Mouse (Mus musculus): ENCODE data around the gene Zfp689. TPM values are rescaled to one million over a fixed set of nuclear protein-coding genes. Genes with fewer than 3 reads are reported as not detected.
"Not testable (repeated sequence)": the region's sequence is repeated elsewhere in the genome, so short reads cannot be mapped to it uniquely, and the experiment has no call there.

The Zfp689 gene
- polyA plus RNA-seq, 1 experiment = 2.1 TPM

DNA sequence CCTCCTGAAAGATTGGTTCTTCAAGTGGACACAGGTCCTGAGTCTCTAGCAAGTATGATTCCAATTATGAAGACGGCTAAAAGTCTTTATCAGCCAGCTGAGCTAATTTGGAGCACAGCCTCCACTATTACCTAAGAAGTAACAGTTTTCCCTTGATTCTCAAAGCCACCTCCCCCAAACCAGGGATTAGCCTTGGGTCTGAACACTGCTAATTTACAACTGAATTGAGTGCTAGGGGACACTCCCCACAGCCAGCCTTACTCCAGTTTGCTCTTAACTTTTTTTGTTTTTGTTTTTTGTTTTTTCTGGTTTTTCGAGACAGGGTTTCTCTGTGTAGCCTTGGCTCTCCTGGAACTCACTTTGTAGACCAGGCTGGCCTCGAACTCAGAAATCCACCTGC, 16.2 kb upstream of the Zfp689 start:
- H3ac ChIP-seq (ENCODE audit: control insufficient read depth, insufficient read length) = no peak overlapping the region
- H3K79me2 ChIP-seq (ENCODE audit: control insufficient read depth, insufficient read depth) = peaks cover 26% of the 10 kb centered on the region
- H3K27me3 ChIP-seq (ENCODE audit: control insufficient read depth, insufficient read depth, insufficient read length) = no peaks in the 10 kb centered on the region
- TF ChIP-seq MYOG (IDR thresholded peaks at IDR 0.05; ENCODE audit: control insufficient read depth in 1 of 3, insufficient read depth in 1 of 3, insufficient read length in 2 of 3, low read depth in 2 of 3) = no peak
- no peak for TF ChIP-seq TCF3 (IDR thresholded peaks at IDR 0.05; ENCODE audit: insufficient read length, low read depth)
- no peak for TF ChIP-seq SRF (IDR thresholded peaks at IDR 0.05; ENCODE audit: control insufficient read depth, insufficient read length, low read depth)
- no peak for TF ChIP-seq USF1 (IDR thresholded peaks at IDR 0.05; ENCODE audit: low read depth)
- TF ChIP-seq POLR2AphosphoS2 (IDR thresholded peaks at IDR 0.05; ENCODE audit: insufficient read length, low read depth) = no peak
- no peak for TF ChIP-seq POLR2A (IDR thresholded peaks at IDR 0.05; ENCODE audit: insufficient read length, low read depth)
- TF ChIP-seq MAX (IDR thresholded peaks at IDR 0.05; ENCODE audit: low read depth) = no peak
- TF ChIP-seq MYOD1 (IDR thresholded peaks at IDR 0.05; ENCODE audit: control insufficient read depth in 1 of 3, insufficient read length in 2 of 3, low read depth in 2 of 3) = no peak
- no peak for TF ChIP-seq TCF12 (IDR thresholded peaks at IDR 0.05; ENCODE audit: insufficient read depth, poor library complexity, severe bottlenecking)
- no peak for TF ChIP-seq CEBPB (IDR thresholded peaks at IDR 0.05; ENCODE audit: insufficient read depth, poor library complexity, severe bottlenecking)
- no peak for TF ChIP-seq E2F4 (IDR thresholded peaks at IDR 0.05; ENCODE audit: insufficient read depth)
- no peak for TF ChIP-seq REST (IDR thresholded peaks at IDR 0.05; ENCODE audit: insufficient read depth, insufficient read length)
- H3K4me2 ChIP-seq (ENCODE audit: low read depth) = no peak overlapping the region
- no peak overlapping the region for H3K4me3 ChIP-seq
- peaks cover 7% of the 10 kb centered on the region for H3K36me3 ChIP-seq (ENCODE audit: control insufficient read depth, insufficient read depth)

DNA sequence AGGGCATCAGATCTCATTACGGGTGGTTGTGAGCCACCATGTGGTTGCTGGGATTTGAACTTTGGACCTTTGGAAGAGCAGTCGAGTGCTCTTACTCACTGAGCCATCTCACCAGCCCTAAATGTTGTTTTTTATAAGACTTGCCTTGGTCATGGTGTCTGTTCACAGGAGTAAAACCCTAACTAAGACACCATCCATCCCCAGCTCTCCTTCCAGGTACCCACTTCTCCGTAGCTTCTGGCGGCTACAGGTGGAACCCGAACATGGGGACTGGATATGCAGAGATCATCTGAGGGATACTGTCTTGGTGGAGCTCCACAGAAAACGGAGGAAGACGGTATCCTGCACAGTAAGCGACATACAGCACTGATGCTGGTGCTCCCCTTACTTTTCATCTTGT, 10.4 kb upstream of the Zfp689 start, which contains the start of gene Prr14:
Gene Prr14, plus strand, starts transcription at position 301 of the 400 bp plus-strand sequence.
- H3K4me3 ChIP-seq; H3K36me3 ChIP-seq (ENCODE audit: control insufficient read depth, insufficient read depth); H3ac ChIP-seq (ENCODE audit: control insufficient read depth, insufficient read length); H3K27me3 ChIP-seq (ENCODE audit: control insufficient read depth, insufficient read depth, insufficient read length); H3K4me2 ChIP-seq (ENCODE audit: low read depth): not testable (repeated sequence)
- H3K79me2 ChIP-seq (ENCODE audit: control insufficient read depth, insufficient read depth) = peaks cover 11% of the 10 kb centered on the region

DNA sequence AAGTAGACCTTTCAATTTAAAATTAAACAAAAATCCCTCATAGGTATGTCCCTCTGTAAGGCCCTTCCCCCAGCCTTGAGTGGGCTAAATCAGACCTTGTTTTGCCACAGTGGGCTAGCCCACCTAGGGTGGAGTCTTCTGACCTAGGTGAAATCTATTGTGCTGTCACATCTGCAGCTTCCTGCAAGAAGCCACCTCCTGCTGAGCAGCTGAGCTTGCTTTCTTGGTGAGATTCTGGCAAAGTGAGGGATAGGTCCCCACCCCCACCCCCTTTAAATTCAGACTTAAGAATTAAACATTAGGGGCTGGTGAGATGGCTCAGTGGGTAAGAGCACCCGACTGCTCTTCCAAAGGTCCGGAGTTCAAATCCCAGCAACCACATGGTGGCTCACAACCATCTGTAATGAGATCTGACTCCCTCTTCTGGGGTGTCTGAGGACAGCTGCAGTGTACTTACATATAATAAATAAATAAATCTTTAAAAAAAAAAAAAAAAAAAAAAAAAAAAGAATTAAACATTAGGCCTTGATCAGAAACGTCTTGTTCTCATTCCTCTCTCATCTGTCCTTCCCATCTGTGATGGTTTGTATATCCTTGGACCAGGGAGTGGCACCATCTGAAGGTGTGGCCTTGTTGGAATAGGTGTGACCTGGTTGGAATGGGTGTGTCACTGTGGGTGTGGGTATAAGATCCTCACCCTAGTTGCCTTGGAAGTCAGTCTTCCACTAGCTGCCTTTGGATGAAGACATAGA, 9.6 kb upstream of the Zfp689 start:
- H3K36me3 ChIP-seq (ENCODE audit: control insufficient read depth, insufficient read depth); H3K4me2 ChIP-seq (ENCODE audit: low read depth); H3K4me3 ChIP-seq; H3K27me3 ChIP-seq (ENCODE audit: control insufficient read depth, insufficient read depth, insufficient read length); H3ac ChIP-seq (ENCODE audit: control insufficient read depth, insufficient read length): not testable (repeated sequence)
- peaks cover 11% of the 10 kb centered on the region for H3K79me2 ChIP-seq (ENCODE audit: control insufficient read depth, insufficient read depth)

GRCm38 (mm10) chr7:127454905-127455304, 5.9 kb upstream of the Zfp689 start:
- H3K27me3 ChIP-seq (ENCODE audit: control insufficient read depth, insufficient read depth, insufficient read length) = no peaks in the 10 kb centered on the region
- H3K4me2 ChIP-seq (ENCODE audit: low read depth) = no peak overlapping the region
- H3K4me3 ChIP-seq = no peak overlapping the region
- H3K79me2 ChIP-seq (ENCODE audit: control insufficient read depth, insufficient read depth) = peaks cover 38% of the 10 kb centered on the region
- no peak overlapping the region for H3ac ChIP-seq (ENCODE audit: control insufficient read depth, insufficient read length)
- peaks cover 22% of the 10 kb centered on the region for H3K36me3 ChIP-seq (ENCODE audit: control insufficient read depth, insufficient read depth)
- TF ChIP-seq REST (IDR thresholded peaks at IDR 0.05; ENCODE audit: insufficient read depth, insufficient read length) (peak; percentile 85), POLR2AphosphoS2 (IDR thresholded peaks at IDR 0.05; ENCODE audit: insufficient read length, low read depth) (no peak), MAX (IDR thresholded peaks at IDR 0.05; ENCODE audit: low read depth) (no peak), USF1 (IDR thresholded peaks at IDR 0.05; ENCODE audit: low read depth) (no peak), CEBPB (IDR thresholded peaks at IDR 0.05; ENCODE audit: insufficient read depth, poor library complexity, severe bottlenecking) (no peak)

DNA sequence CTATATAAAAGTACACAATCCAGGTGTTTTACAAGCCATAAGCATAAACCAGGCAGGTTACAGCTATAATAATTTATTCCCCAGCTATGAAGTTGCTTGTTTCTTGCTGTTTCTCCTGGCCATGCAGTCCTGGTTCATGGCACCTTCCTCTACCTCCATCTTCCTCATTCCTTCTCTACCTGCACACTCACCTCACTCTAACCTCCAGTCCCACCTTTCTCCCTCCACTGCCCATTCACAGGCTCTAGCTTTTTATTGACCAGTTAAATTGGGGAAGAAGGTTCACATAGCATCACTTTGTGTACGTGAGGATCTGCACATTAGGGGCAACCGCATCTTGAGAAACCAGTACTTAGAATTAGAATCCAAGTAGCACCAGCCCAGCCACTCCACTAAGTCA, 4.1 kb upstream of the Zfp689 start:
- Histone ChIP-seq H3K36me3 (ENCODE audit: control insufficient read depth, insufficient read depth) (peaks cover 22% of the 10 kb centered on the region), H3K27me3 (ENCODE audit: control insufficient read depth, insufficient read depth, insufficient read length) (no peaks in the 10 kb centered on the region), H3K4me3 (no peak overlapping the region), H3K79me2 (ENCODE audit: control insufficient read depth, insufficient read depth) (peaks cover 47% of the 10 kb centered on the region), H3K4me2 (ENCODE audit: low read depth) (no peak overlapping the region), H3ac (ENCODE audit: control insufficient read depth, insufficient read length) (no peak overlapping the region)
- no peak for TF ChIP-seq USF1 (IDR thresholded peaks at IDR 0.05; ENCODE audit: low read depth)
- TF ChIP-seq MYOG (IDR thresholded peaks at IDR 0.05; ENCODE audit: control insufficient read depth in 1 of 3, insufficient read depth in 1 of 3, insufficient read length in 2 of 3, low read depth in 2 of 3) = no peak
- no peak for TF ChIP-seq POLR2A (IDR thresholded peaks at IDR 0.05; ENCODE audit: insufficient read length, low read depth)
- TF ChIP-seq TCF12 (IDR thresholded peaks at IDR 0.05; ENCODE audit: insufficient read depth, poor library complexity, severe bottlenecking) = no peak
- no peak for TF ChIP-seq E2F4 (IDR thresholded peaks at IDR 0.05; ENCODE audit: insufficient read depth)
- TF ChIP-seq MAX (IDR thresholded peaks at IDR 0.05; ENCODE audit: low read depth) = no peak
- TF ChIP-seq TCF3 (IDR thresholded peaks at IDR 0.05; ENCODE audit: insufficient read length, low read depth) = no peak
- no peak for TF ChIP-seq CEBPB (IDR thresholded peaks at IDR 0.05; ENCODE audit: insufficient read depth, poor library complexity, severe bottlenecking)
- TF ChIP-seq POLR2AphosphoS2 (IDR thresholded peaks at IDR 0.05; ENCODE audit: insufficient read length, low read depth) = no peak
- TF ChIP-seq SRF (IDR thresholded peaks at IDR 0.05; ENCODE audit: control insufficient read depth, insufficient read length, low read depth) = no peak
- TF ChIP-seq REST (IDR thresholded peaks at IDR 0.05; ENCODE audit: insufficient read depth, insufficient read length) = no peak
